9 mouse cellular contexts compared by ENCODE assay signal in genomic region chr14:37238632-37239032, GRCm38 (mm10).
A peak's percentile ranks its signal among the peaks of the same experiment; 100 is the strongest.
DNase-seq lines count a peak whose midpoint lies in the region; ATAC-seq and TF ChIP-seq lines count a peak whose summit lies in the region.
"Had no signal": no experiment of that assay in that cellular context is flagged by ENCODE, and none has a peak within 500 bp of the region (broad histone marks: within the 10 kb centered on the region; RNA-seq: fewer than 3 reads in every experiment).

No protein-coding gene starts in this region.

- H3K27ac ChIP-seq in forebrain, embryonic 12.5 days, result no peak overlapping the region
- no peak overlapping the region for H3K27ac ChIP-seq in liver, embryonic 14.5 days

- no peaks in the 10 kb centered on the region for H3K36me3 ChIP-seq in forebrain, embryonic 12.5 days (replicated peaks)
- no peaks in the 10 kb centered on the region for H3K36me3 ChIP-seq in liver, embryonic 14.5 days (replicated peaks; ENCODE audit: control insufficient read depth, insufficient read depth, low read depth)

- DNase-seq in ES-CJ7 (ENCODE audit: low read depth, low spot score), result peak; percentile 79
- DNase-seq in c-Kit-positive CD71-negative TER-119-negative erythroid progenitor cells, embryonic 14.5 days (ENCODE audit: low read depth), result peak; percentile 20
- peak; percentile 54 to 71 for DNase-seq in heart, postnatal 10 days
- peak; percentile 72 to 75 for DNase-seq in kidney, postnatal 25 days
- DNase-seq in liver, embryonic 14.5 days (ENCODE audit: low read depth in 3 of 3, low spot score in 3 of 3), result no peak
- peak; percentile 5 for DNase-seq in ovary, adult 18-20 months (ENCODE audit: low spot score)
- DNase-seq in thymus, postnatal 25 days, result peak; percentile 7

- WGBS in forebrain, embryonic 12.5 days, result 38% methylated on average over 4 of the region's 4 CpGs
- WGBS in liver, embryonic 14.5 days (ENCODE audit: insufficient replicate concordance), result 25% methylated on average over 4 of the region's 4 CpGs

- peak; percentile 66 for TF ChIP-seq CTCF in liver, embryonic 14.5 days (IDR thresholded peaks at IDR 0.05; ENCODE audit: low read depth)

- no peaks in the 10 kb centered on the region for H3K27me3 ChIP-seq in forebrain, embryonic 12.5 days
- no peaks in the 10 kb centered on the region for H3K27me3 ChIP-seq in liver, embryonic 14.5 days (ENCODE audit: control insufficient read depth, insufficient read depth, low read length)

- H3K4me1 ChIP-seq in forebrain, embryonic 12.5 days, result peaks cover 3% of the 10 kb centered on the region; the same call in 1 of the 2 replicates
- H3K4me1 ChIP-seq in liver, embryonic 14.5 days (replicated peaks; ENCODE audit: control insufficient read depth in 2 of 2, insufficient read depth in 2 of 2, low read length in 1 of 2), result no peaks in the 10 kb centered on the region

- intact Hi-C loops in heart, postnatal 10 days (cut with DNase I), result no loop called here

- no peak for TF ChIP-seq EP300 in liver, embryonic 14.5 days (IDR thresholded peaks at IDR 0.05; ENCODE audit: low read depth)

- H3K9me3 ChIP-seq in forebrain, embryonic 12.5 days, result no peaks in the 10 kb centered on the region
- H3K9me3 ChIP-seq in liver, embryonic 14.5 days (ENCODE audit: control insufficient read depth, low read length), result no peaks in the 10 kb centered on the region

- H3K4me3 ChIP-seq in forebrain, embryonic 12.5 days (replicated peaks), result no peak overlapping the region
- H3K4me3 ChIP-seq in liver, embryonic 14.5 days (ENCODE audit: insufficient read depth in 1 of 2, low read depth in 2 of 2, low read length in 2 of 2), result no peak overlapping the region
- H3K4me3 ChIP-seq: erythroblast, embryonic 14.5 days had no signal

- peak; percentile 91 for ATAC-seq in forebrain, embryonic 12.5 days (ENCODE audit: low FRiP score)
- ATAC-seq in liver, embryonic 14.5 days (ENCODE audit: insufficient read depth), result no peak

- no peak overlapping the region for H3K4me2 ChIP-seq in forebrain, embryonic 12.5 days
- no peak overlapping the region for H3K4me2 ChIP-seq in liver, embryonic 14.5 days (ENCODE audit: low read depth)

- no peak overlapping the region for H3K9ac ChIP-seq in forebrain, embryonic 12.5 days
- H3K9ac ChIP-seq in liver, embryonic 14.5 days (replicated peaks), result no peak overlapping the region

Comparison
In these comparisons a context has a peak if more than half of its experiments do, and no peak if none do; other contexts are left out.
1. DNase-seq: peak in ES-CJ7 (single experiment), c-Kit-positive CD71-negative TER-119-negative erythroid progenitor cells, embryonic 14.5 days (single experiment), heart, postnatal 10 days (2 of 2), kidney, postnatal 25 days (2 of 2), ovary, adult 18-20 months (single experiment) and thymus, postnatal 25 days (single experiment); none in liver, embryonic 14.5 days (0 of 3).